8 mouse cellular contexts compared by ENCODE assay signal in genomic region chr2:180104659-180105377, GRCm38 (mm10). TPM values are rescaled to one million over a fixed set of nuclear protein-coding genes. Genes with fewer than 3 reads are reported as not detected.
A peak's percentile ranks its signal among the peaks of the same experiment; 100 is the strongest.
DNase-seq lines count a peak whose midpoint lies in the region; TF ChIP-seq lines count a peak whose summit lies in the region.

No protein-coding gene starts in this region.

- no peaks in the 10 kb centered on the region for H3K36me3 ChIP-seq in hindbrain, embryonic 10.5 days
- no peaks in the 10 kb centered on the region for H3K36me3 ChIP-seq in midbrain, embryonic 10.5 days

- no peaks in the 10 kb centered on the region for H3K4me1 ChIP-seq in bone marrow macrophage, adult 2 months (ENCODE audit: control insufficient read depth, insufficient read depth, low read length)
- H3K4me1 ChIP-seq in hindbrain, embryonic 10.5 days (replicated peaks): peaks cover 54% of the 10 kb centered on the region
- peaks cover 47% of the 10 kb centered on the region for H3K4me1 ChIP-seq in midbrain, embryonic 10.5 days
- peaks cover 3% of the 10 kb centered on the region; the same call in 1 of the 2 replicates for H3K4me1 ChIP-seq in lung, adult 2 months (ENCODE audit: control insufficient read depth, insufficient read depth, low read length)

- TF ChIP-seq POLR2A in bone marrow macrophage, adult 2 months (IDR thresholded peaks at IDR 0.05; ENCODE audit: borderline replicate concordance, low read depth, low read length): no peak
- TF ChIP-seq POLR2A in lung, adult 2 months (IDR thresholded peaks at IDR 0.05; ENCODE audit: borderline replicate concordance, extremely low read depth, low read depth, low read length): no peak

- 9% methylated on average over 24 of the region's 24 CpGs for WGBS in hindbrain, embryonic 10.5 days
- 9% methylated on average over 24 of the region's 24 CpGs for WGBS in midbrain, embryonic 10.5 days
- WGBS in lung, adult 2 months: 11% methylated on average over 24 of the region's 24 CpGs

- peaks cover 63% of the 10 kb centered on the region for H3K27me3 ChIP-seq in hindbrain, embryonic 10.5 days (ENCODE audit: insufficient read depth, poor library complexity, severe bottlenecking)
- peaks cover 73% of the 10 kb centered on the region for H3K27me3 ChIP-seq in midbrain, embryonic 10.5 days (ENCODE audit: low read depth, poor library complexity, severe bottlenecking)

- no peak for TF ChIP-seq CTCF in bone marrow macrophage, adult 2 months (IDR thresholded peaks at IDR 0.05; ENCODE audit: low read depth, low read length)
- no peak for TF ChIP-seq CTCF in lung, adult 2 months (IDR thresholded peaks at IDR 0.05; ENCODE audit: insufficient read depth, low read length)

- H3K27ac ChIP-seq in bone marrow macrophage, adult 2 months (ENCODE audit: insufficient read depth, low read depth, low read length): no peak overlapping the region
- H3K27ac ChIP-seq in hindbrain, embryonic 10.5 days: peak overlapping the region; percentile 80
- H3K27ac ChIP-seq in midbrain, embryonic 10.5 days (replicated peaks): 0 out of 2 replicates have a peak overlapping the region, but pooled peaks have one; percentile 79

- peak overlapping the region; percentile 25; the same call in 1 of the 2 replicates for H3K4me3 ChIP-seq in bone marrow macrophage, adult 2 months (ENCODE audit: insufficient read depth, low read length)
- H3K4me3 ChIP-seq in hindbrain, embryonic 10.5 days: peak overlapping the region; percentile 68
- peak overlapping the region; percentile 67 for H3K4me3 ChIP-seq in midbrain, embryonic 10.5 days
- no peak overlapping the region for H3K4me3 ChIP-seq in lung, adult 2 months (replicated peaks; ENCODE audit: extremely low read depth, low read depth, low read length)

- DNase-seq in kidney, adult 11 months: peak; percentile 19
- DNase-seq in kidney, postnatal 10 days: no peak
- no peak for DNase-seq in hindbrain, embryonic 10.5 days (ENCODE audit: low spot score)
- no peak for DNase-seq in midbrain, embryonic 10.5 days (ENCODE audit: low spot score)
- DNase-seq in retina, embryonic 14.5 days (ENCODE audit: low spot score): no peak
- no peak for DNase-seq in ovary, postnatal 10 days (ENCODE audit: low spot score)
- DNase-seq in lung, adult 2 months: no peak

- no peaks in the 10 kb centered on the region for H3K9me3 ChIP-seq in hindbrain, embryonic 10.5 days
- H3K9me3 ChIP-seq in midbrain, embryonic 10.5 days (replicated peaks): no peaks in the 10 kb centered on the region

RNA-seq across cellular contexts. Expression of gene Hrh3, which starts 0.5 kb away (rescaled TPM):
- not detected in 2 replicates for polyA plus RNA-seq in bone marrow macrophage, adult 2 months (2012; ENCODE audit: insufficient read depth, insufficient read length, missing spikeins)
- polyA plus RNA-seq in hindbrain, embryonic 10.5 days (2016; fragmentation: Nextera tagmentation; extraction: Ambion mirVana): 1.5 and 4.2 TPM in 2 replicates
- 1.2 and 2.7 TPM in 2 replicates for polyA plus RNA-seq in midbrain, embryonic 10.5 days (2016; fragmentation: Nextera tagmentation; extraction: Ambion mirVana)
- 0.10 and 0.15 TPM in 2 replicates for polyA plus RNA-seq in lung, adult 2 months (2012; rRNA removed)

RNA-seq across cellular contexts. Expression of gene Osbpl2, which starts 14.3 kb away (rescaled TPM):
- polyA plus RNA-seq in bone marrow macrophage, adult 2 months (2012; ENCODE audit: insufficient read depth, insufficient read length, missing spikeins): 21.3 and 25.0 TPM in 2 replicates
- polyA plus RNA-seq in hindbrain, embryonic 10.5 days (2016; fragmentation: Nextera tagmentation; extraction: Ambion mirVana): 29.0 and 42.2 TPM in 2 replicates
- 30.5 and 43.3 TPM in 2 replicates for polyA plus RNA-seq in midbrain, embryonic 10.5 days (2016; fragmentation: Nextera tagmentation; extraction: Ambion mirVana)
- 27.9 and 34.5 TPM in 2 replicates for polyA plus RNA-seq in lung, adult 2 months (2012; rRNA removed)

RNA-seq across cellular contexts. Expression of gene Mtg2, which starts 34.4 kb away (rescaled TPM):
- polyA plus RNA-seq in bone marrow macrophage, adult 2 months (2012; ENCODE audit: insufficient read depth, insufficient read length, missing spikeins): 10.3 and 11.7 TPM in 2 replicates
- 33.9 TPM in 2 replicates for polyA plus RNA-seq in hindbrain, embryonic 10.5 days (2016; fragmentation: Nextera tagmentation; extraction: Ambion mirVana)
- polyA plus RNA-seq in midbrain, embryonic 10.5 days (2016; fragmentation: Nextera tagmentation; extraction: Ambion mirVana): 33.2 and 37.9 TPM in 2 replicates
- polyA plus RNA-seq in lung, adult 2 months (2012; rRNA removed): 15.2 and 17.1 TPM in 2 replicates
